Mouse (Mus musculus): ENCODE measurements around the gene Ccdc93.
A peak's percentile ranks its signal among the peaks of the same experiment; 100 is the strongest.

- TF ChIP-seq CTCF (IDR thresholded peaks at IDR 0.05) (peak; percentile 43), EP300 (IDR thresholded peaks at IDR 0.05) (no peak)
Observed at GRCm38 (mm10) chr1:121549456-121549855, 118.6 kb downstream of the Ccdc93 start.
